Mouse (Mus musculus) small intestine, adult 2 months (tissue): ENCODE measurements around the gene Cygb.

Source experiments
- CTCF ChIP-seq: fragments of 200-500 bp; IDR thresholded peaks from 2 replicates; pipeline ENCODE4 v1.5.1; 2012; ENCODE audit warnings: low read depth, mild to moderate bottlenecking, control low read depth, inconsistent platforms, low read length, moderate library complexity, mixed read lengths; ENCODE audit not compliant: insufficient replicate concordance, insufficient read length; ENCODE audit errors: extremely low read depth
- POLR2A ChIP-seq: fragments of 200-500 bp; IDR thresholded peaks from 2 replicates; pipeline ENCODE4 v1.6.1; 2012; ENCODE audit warnings: low read depth, mild to moderate bottlenecking, control low read depth, inconsistent platforms, low read length, moderate library complexity

DNA sequence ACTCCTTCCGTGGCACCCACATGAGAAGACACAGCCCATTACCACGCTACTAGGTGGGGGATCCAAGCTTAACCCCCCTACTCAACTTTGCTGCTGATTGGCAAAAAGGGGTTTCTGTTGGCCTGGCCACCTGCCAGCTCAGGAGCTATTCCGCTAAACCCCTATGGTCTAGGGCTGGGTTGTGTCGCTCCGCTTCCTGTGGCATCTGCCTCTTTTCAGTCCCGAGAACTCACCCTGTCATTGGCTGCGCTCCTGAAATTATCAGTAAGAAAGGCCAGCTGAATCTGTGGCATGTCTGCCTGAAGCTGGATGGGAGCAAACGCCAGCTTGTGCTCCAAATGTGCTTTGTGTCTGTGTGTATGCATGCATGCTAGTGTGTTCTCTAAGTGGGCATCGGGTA lies 6.1 kb upstream of the Cygb start:
- TF ChIP-seq CTCF (no peak), POLR2A (no peak)
